Mouse (Mus musculus): ENCODE measurements around the gene Ntsr2.
"Not testable (repeated sequence)": the region's sequence is repeated elsewhere in the genome, so short reads cannot be mapped to it uniquely, and the experiment has no call there.

Ntsr2 gene

GRCm38 (mm10) chr12:16648273-16648672, 4.9 kb upstream of the Ntsr2 start:
- no peak for DNase-seq (ENCODE audit: low read depth)

DNA sequence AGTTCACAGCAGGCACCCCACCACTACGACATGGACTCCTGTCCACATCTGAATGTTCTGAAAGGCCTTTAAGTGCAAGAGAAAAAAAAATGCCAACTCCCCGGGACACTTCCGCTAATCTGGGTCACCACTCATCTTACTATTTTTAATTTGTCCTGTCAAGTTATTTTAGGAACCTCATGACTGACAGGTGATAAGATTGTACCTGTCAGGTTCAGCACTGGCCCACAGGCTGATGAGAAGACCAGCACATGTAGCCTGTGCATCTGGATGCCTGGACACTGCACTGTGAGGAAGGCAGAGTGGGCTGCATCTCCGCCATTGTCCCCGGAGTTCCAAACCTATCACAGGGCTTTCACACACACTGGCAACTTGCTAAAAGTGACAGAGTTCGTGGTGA, 3.4 kb upstream of the Ntsr2 start:
- DNase-seq (ENCODE audit: low read depth) = no peak

DNA sequence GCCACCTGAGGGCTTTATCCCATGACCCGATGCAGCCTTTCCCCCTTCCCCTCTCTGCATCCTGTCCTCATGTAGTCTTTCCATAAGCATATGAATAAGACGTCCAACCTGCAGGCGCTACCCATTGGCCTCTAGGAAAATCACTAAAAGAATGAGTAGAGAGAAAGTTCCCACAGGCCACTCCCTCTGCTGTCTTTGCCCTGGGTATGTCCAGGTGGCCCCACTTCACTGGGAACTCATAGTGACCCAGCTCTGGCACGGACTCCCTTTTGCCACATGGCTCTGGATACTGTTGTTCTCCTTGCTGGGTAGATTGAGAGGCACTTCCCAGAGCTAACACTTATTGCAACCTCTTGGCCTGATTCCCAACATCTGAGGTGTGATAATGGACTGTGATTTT, 2.4 kb downstream of the Ntsr2 start:
- DNase-seq (ENCODE audit: low read depth) = no peak

GRCm38 (mm10) chr12:16656906-16657875, 4.0 kb downstream of the Ntsr2 start:
- DNase-seq (ENCODE audit: low read depth) = no peak

GRCm38 (mm10) chr12:16661459-16661858, 8.3 kb downstream of the Ntsr2 start:
- no peak for DNase-seq (ENCODE audit: low read depth)

- DNase-seq (ENCODE audit: low read depth) = no peak
These were observed 8.8 kb downstream of the Ntsr2 start for GRCm38 (mm10) chr12:16661936-16662335.

DNA sequence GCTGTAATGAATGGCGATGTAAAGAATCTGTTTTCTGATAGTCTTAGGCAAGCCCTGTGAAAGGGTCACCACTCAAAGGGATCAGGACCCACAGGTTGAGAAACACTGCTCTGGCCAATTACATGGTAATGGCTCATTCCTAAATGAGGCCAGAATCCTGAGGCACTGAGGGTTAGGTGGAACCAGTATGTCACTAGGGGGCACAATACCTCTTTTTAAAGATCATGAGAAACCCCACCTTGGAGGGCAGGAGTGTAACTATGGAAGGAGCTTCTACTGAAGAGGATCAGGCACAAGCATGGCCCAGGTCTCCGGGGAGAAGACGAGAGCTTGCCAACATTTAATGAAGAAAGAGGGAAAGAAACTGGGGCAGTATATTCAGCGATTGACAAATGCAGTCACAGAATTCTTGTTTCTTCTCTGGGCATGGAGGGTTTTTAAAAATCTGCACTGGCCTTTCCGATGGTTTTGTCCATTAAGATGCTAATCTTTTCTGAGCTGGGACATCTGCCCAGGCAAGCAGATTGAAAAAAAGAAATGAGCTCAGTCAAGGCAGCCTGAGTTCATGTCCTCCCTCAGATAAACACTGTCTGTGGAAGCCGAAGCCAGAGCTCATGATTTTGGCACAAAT, 9.9 kb downstream of the Ntsr2 start:
- no peak for DNase-seq (ENCODE audit: low read depth)

DNA sequence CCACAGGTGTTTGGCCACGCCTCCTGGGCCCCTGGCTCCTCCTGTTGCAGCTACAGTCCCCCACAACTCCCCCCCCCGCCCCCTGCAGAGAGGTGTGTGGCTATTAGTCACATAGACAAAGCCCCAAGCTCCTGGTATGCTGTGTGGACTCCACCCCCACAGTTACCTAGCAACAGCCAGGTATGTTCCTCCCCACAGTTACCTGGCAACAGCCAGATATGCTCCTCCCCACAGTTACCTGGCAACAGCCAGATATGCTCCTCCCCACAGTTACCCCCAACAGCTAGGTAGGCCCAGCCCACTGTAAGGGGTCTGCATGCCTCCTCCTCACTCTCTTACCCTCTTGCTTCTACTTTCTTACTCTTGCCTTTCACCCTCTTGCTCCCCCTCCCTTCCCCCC, 11.8 kb downstream of the Ntsr2 start:
- no peak for DNase-seq (ENCODE audit: low read depth)

- no peak for DNase-seq (ENCODE audit: low read depth)
These were observed 16.0 kb downstream of the Ntsr2 start for GRCm38 (mm10) chr12:16669176-16669575.

DNA sequence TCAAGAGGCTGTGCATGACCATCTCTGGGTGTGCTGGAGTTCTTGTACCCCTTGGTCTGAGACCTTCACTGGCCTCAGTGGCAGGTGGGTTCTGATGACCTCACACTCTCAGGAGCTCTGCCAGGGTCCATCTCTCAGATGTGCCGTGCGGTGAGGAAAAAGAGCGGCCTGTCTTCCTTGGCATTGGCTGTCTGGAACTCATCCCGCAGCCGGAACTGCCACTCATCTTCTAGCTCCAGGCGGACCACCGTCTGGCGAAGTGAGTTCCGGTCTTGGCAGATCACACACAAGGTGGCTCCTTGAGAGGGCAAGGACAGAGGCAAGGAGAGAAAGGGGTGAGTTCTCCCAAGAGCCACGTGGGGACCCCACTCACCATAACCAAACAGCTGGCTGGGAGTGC, 19.1 kb downstream of the Ntsr2 start:
- no peak for DNase-seq (ENCODE audit: low read depth)

DNA sequence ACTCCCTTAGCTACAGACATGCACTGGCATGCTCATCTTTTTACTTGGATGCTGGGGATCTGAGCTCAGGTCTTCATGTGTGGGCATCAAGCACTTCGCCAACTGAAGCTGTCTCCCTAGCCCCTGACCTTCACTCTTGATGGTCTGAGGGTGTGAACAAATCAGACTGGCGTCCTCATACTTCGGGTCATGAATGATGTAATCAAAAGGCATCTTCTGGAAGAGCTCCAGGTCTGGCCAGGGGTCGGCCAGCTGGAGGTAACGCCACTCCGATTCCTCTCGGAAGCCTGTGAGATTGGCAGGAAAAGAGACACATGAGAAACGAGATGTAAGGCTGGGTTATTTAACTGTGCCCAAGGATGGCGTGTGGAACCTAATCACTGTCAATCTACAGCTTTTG, 37.4 kb downstream of the Ntsr2 start:
- DNase-seq (ENCODE audit: low read depth) = no peak

- DNase-seq (ENCODE audit: low read depth) = no peak
These were observed 41.6 kb downstream of the Ntsr2 start for GRCm38 (mm10) chr12:16694783-16695182.

GRCm38 (mm10) chr12:16695252-16695651, 42.1 kb downstream of the Ntsr2 start:
- DNase-seq (ENCODE audit: low read depth) = not testable (repeated sequence)

- DNase-seq (ENCODE audit: low read depth) = no peak
These were observed 43.0 kb downstream of the Ntsr2 start for GRCm38 (mm10) chr12:16696146-16696545.

DNA sequence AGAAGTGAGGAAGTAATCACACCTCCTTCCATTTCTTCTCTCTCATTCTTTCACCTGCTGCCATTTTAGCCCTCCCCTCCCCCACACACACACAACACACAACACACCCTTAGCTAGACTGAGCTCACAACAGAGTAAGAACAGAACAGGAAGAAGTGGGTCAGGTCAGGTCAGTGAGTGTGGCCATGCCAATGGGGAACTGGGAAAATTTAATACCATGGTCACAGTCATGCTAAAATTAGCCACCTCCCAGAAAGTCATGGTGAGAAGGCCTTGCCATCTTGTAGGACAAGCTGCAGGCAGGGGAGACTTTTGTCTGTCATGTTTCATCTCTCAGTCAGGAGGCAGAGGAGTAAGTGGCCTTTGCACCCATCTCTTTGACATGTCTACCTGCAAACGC, 45.5 kb downstream of the Ntsr2 start:
- DNase-seq (ENCODE audit: low read depth) = no peak
